Mouse (Mus musculus) kidney, embryonic 16.5 days (tissue): ENCODE results near the gene Prrg4. TPM values are rescaled to one million over a fixed set of nuclear protein-coding genes. Genes with fewer than 3 reads are reported as not detected.
A peak's percentile ranks its signal among the peaks of the same experiment; 100 is the strongest.

ENCODE experiments used
- ATAC-seq: fragments of 200-750 bp; cut with Nextera tagmentation; 2 replicates; pipeline ENCODE4 v1.8.0; 2017; ENCODE audit warnings: moderate TSS enrichment; ENCODE audit not compliant: low FRiP score, low TSS enrichment
- H3K27ac ChIP-seq: fragments of 300-500 bp; sonication (generic); 2 replicates; pipeline ENCODE4 v1.5.1; 2014; ENCODE audit warnings: low read length
- H3K27me3 ChIP-seq: fragments of 300-500 bp; sonication (generic); 2 replicates; pipeline ENCODE4 v1.6.1; 2014; ENCODE audit warnings: low read length, control low read depth, mixed read lengths; ENCODE audit not compliant: insufficient read depth
- H3K36me3 ChIP-seq: fragments of 300-500 bp; sonication (generic); 2 replicates; pipeline ENCODE4 v1.6.1; 2014; ENCODE audit warnings: low read length, control low read depth, mixed read lengths; ENCODE audit not compliant: insufficient read depth
- H3K4me1 ChIP-seq: fragments of 300-500 bp; sonication (generic); 2 replicates; pipeline ENCODE4 v1.6.1; 2014; ENCODE audit warnings: low read length, control low read depth, mixed read lengths; ENCODE audit not compliant: insufficient read depth
- H3K4me2 ChIP-seq: fragments of 300-500 bp; sonication (generic); replicated peaks from 2 replicates; pipeline ENCODE4 v1.6.1; 2014; ENCODE audit warnings: low read depth, low read length
- H3K4me3 ChIP-seq: fragments of 300-500 bp; sonication (generic); 2 replicates; pipeline ENCODE4 v1.5.1; 2014; ENCODE audit warnings: mild to moderate bottlenecking, low read length
- H3K9ac ChIP-seq: fragments of 300-500 bp; sonication (generic); replicated peaks from 2 replicates; pipeline ENCODE4 v1.6.1; 2014; ENCODE audit warnings: low read length
- H3K9me3 ChIP-seq: fragments of 300-500 bp; sonication (generic); 2 replicates; pipeline ENCODE4 v1.6.1; 2016; ENCODE audit warnings: low read length, control low read depth
- WGBS: fragments of 180-500 bp; shearing (Covaris S2); extraction: QIAGEN DNeasy Blood & Tissue Kit; methylation state at CpG from one replicate; pipeline ENCODE4 v1.1.7; 2014; 5-methylcytosine and 5-hydroxymethylcytosine counted together
- polyA plus RNA-seq: library from polyadenylated mRNA; unstranded; fragments of >200 nt; fragmentation: Nextera tagmentation; extraction: Ambion mirVana; gene quantifications from 2 replicates; pipeline ENCODE4 v1.2.1, GENCODE M21; 2015

Gene Prrg4
- polyA plus RNA-seq, 1 experiment from 2014 or later, result 2.5 TPM

DNA sequence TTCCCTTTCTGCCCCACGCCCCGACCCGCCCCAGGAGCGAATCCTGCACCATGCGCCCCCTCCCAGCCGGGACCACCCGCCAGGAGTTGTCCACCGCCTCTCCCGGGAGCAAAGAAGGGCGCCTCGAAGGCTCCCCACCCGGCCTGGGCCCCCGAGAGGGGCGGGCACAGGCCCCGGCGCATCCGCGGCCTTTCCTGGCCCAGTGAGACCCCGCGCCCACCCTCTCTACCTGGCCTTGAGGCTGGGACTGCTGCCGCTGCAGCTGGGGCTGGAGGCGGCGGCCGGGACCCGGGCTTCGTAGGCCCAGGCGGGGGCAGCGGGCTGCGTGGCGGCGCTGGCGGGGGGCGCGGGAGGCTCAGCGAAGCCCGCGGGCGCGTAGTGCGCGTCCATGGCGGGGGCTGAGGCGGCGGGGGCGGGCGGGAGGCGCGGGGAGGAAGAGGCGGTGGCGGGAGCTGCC, 33.3 kb downstream of the Prrg4 start, which contains the start of gene Qser1:
Qser1 (minus strand) TSS at position 390 of the 457 bp plus-strand sequence.
- peak within 1 kb of the TSS; percentile 99 for H3K27ac ChIP-seq
- peak; percentile 75 for ATAC-seq
- WGBS, result under 1% methylated on average over 32 of the region's 50 CpGs
- H3K9ac ChIP-seq, result peak within 1 kb of the TSS; percentile 100
- peaks cover 15% of the 10 kb centered on the region; the same call in 1 of the 2 replicates for H3K4me1 ChIP-seq
- no peaks in the 10 kb centered on the region for H3K27me3 ChIP-seq
- H3K4me2 ChIP-seq, result peak within 1 kb of the TSS; percentile 90
- no peaks in the 10 kb centered on the region for H3K36me3 ChIP-seq
- no peaks in the 10 kb centered on the region for H3K9me3 ChIP-seq
- peak within 1 kb of the TSS; percentile 98 for H3K4me3 ChIP-seq

DNA sequence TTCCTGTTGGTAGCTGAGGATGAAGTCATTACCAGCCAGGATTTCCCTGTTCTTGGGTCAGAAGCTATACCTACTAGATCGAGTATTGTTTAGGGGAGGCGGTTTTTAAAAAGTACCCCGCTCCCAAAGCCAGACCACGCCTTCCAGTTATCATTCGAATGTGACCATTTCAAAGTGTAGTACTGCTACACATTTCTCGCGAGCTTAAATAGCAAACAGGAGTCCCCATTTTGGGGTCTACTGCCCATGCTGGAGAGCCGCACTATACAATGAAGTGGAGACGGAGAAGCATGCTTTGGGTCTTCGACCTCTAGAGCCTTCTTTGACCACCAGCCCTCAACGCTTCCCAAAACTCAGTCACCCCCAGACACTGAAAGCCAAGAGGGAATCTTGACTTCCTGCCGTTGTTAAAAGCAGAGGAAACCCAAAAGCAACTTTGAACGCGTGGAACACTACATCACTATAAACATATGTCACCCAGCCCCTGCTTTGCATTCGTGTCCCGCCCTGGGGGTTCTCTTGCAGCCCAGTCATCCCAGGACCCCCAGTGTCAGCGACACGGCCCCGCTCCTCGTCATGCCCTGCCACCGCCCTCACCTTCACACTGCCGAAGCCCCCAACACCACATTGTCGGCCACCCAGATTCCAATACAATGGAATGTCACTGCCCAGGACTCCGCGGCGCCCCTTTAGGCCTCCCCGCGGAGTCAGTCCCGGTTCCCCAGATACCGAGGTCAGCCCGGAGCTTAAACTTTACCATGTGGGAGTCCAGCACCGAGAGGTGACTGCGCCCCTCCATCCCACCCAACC, 33.9 kb downstream of the Prrg4 start:
- WGBS, result under 1% methylated on average over 33 of the region's 33 CpGs
- H3K4me1 ChIP-seq, result peaks cover 15% of the 10 kb centered on the region; the same call in 1 of the 2 replicates
- no peaks in the 10 kb centered on the region for H3K27me3 ChIP-seq
- H3K36me3 ChIP-seq, result no peaks in the 10 kb centered on the region
- peak overlapping the region; percentile 100 for H3K9ac ChIP-seq
- H3K27ac ChIP-seq, result peak overlapping the region; percentile 99
- H3K9me3 ChIP-seq, result no peaks in the 10 kb centered on the region
- H3K4me3 ChIP-seq, result peak overlapping the region; percentile 98
- H3K4me2 ChIP-seq, result peak overlapping the region; percentile 90
- peak; percentile 50 for ATAC-seq

DNA sequence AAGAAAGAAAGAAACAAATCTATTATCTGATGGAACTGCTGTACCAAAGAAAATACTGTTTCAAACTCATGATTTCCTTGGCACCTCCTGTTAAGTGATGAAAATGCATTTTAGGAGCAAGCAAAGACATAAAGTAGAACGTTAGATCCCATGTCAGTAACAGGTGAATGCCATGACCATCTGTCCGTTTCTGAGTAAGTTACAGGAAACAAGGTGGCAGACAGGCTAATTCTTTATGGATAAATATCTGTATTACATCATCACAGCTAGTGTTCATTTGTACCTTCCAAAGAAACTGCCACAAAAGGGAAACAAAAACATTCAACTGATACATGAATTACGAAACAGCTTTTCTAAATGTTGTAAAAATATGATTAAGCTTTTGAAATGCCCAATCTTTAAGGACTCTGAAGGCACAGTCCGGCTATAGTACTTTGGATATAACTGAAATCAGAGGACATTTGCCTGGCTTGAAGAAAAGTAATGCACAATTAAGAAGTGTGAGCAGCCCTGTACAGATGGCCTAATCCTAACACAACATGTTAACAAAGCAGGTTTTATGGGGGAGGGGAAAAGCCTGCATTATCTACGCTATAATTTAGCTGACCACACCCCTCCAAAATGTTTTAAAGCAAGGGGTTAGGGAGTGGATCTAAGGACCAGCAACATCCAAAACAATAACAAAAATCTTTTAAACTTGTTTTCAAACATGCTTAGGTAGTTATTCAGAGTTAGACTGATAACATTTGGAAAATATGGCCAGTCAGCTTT, 35.3 kb downstream of the Prrg4 start:
- Histone ChIP-seq H3K36me3 (0 out of 2 replicates have a peak, but pooled peaks cover 8% of the 10 kb centered on the region), H3K9ac (no peak overlapping the region), H3K9me3 (no peaks in the 10 kb centered on the region), H3K27me3 (no peaks in the 10 kb centered on the region), H3K27ac (no peak overlapping the region), H3K4me3 (no peak overlapping the region), H3K4me2 (0 out of 2 replicates have a peak overlapping the region, but pooled peaks have one; percentile 5), H3K4me1 (peaks cover 15% of the 10 kb centered on the region; the same call in 1 of the 2 replicates)
- WGBS, result 48% methylated on average over 5 of the region's 5 CpGs
- no peak for ATAC-seq

DNA sequence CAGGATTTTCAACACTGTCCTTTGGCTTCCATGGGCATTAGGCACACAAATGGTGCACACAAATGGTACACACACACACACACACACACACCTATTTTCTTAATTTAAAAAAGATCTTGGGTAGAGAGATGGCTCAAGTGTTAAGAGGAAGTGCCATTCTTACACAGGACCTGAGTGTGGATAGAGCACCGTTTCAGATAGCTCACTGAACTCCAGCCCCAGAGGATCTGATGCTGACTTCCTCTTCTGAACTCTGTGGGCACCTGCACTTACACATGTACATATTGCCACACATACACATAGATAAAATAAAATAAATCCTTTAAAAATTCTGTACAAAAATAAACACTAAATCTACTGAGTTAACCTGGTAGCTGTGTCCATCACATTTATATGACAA, 44.2 kb downstream of the Prrg4 start:
- Histone ChIP-seq H3K4me1 (no peaks in the 10 kb centered on the region), H3K36me3 (0 out of 2 replicates have a peak, but pooled peaks cover 12% of the 10 kb centered on the region), H3K4me3 (no peak overlapping the region), H3K4me2 (no peak overlapping the region), H3K27ac (no peak overlapping the region), H3K27me3 (no peaks in the 10 kb centered on the region), H3K9ac (no peak overlapping the region), H3K9me3 (no peaks in the 10 kb centered on the region)
- 57% methylated on average over 1 of the region's 1 CpGs for WGBS
- ATAC-seq, result no peak

Other genes starting within 250 kb of the Prrg4 start
- gene Tcp11l1, start 137.7 kb downstream of the Prrg4 start, polyA plus RNA-seq, result 31.4 and 36.8 TPM in 2 replicates
- gene Pin1rt1, start 133.5 kb downstream of the Prrg4 start, polyA plus RNA-seq, result 0.19 TPM in 1 of 2 replicates, not detected in the other
- 24.2 and 26.1 TPM in 2 replicates for gene Depdc7, start 107.0 kb downstream of the Prrg4 start, polyA plus RNA-seq
- 9.0 and 10.6 TPM in 2 replicates for gene Qser1, start 33.1 kb downstream of the Prrg4 start, polyA plus RNA-seq
- gene Ccdc73, start 17.9 kb upstream of the Prrg4 start, polyA plus RNA-seq, result 4.5 and 4.7 TPM in 2 replicates
- 332 and 352 TPM in 2 replicates for gene Eif3m, start 167.2 kb upstream of the Prrg4 start, polyA plus RNA-seq
- gene Gm11060, start 242.1 kb upstream of the Prrg4 start, polyA plus RNA-seq, result not detected in 2 replicates